Mouse (Mus musculus): Measurements from ENCODE around the gene Sp3.
"Not testable (repeated sequence)": the region's sequence is repeated elsewhere in the genome, so short reads cannot be mapped to it uniquely, and the experiment has no call there.

Sp3 gene

DNA sequence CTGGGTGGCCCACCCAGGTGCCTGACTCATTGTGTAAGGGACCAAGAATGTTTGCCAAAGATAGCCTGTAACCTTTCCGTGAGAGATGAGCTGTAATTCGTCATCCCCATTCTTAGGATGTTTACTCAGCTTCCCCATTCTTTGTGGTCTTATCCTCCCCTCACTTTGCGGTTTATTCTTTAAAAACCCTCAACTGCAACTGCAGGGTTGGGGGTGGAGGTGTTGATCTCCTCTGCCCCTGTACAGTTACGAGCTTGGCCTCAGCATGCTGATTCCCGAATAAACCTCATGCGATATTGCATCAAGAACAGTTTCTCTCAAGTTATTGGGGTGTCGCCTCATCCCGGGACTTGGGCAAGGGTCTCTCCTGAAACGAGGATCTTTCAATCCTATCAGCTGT, 8.7 kb upstream of the Sp3 start:
- not testable (repeated sequence) for DNase-seq

DNA sequence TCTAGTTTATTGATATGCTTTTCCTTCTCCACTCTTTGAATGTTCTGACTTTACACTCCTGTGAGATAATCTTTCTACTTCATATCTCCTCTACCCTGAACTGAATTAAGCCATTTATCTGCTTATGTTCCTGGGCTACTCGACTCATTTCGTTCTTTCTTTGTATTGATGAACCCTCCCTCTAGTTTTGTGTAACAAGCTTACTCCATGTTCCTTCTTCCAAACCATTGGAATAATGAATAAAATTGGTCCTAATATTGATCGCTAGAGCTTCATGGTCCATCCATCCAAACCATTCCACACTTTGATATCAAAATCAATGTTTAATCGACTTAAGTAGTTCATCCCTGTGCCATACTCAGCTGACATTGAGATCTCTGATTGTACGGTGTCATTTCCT, 6.4 kb upstream of the Sp3 start, which contains the start of gene Gm11084:
Gene Gm11084 (minus strand): TSS at position 101 of the 400 bp plus-strand sequence.
- DNase-seq, result no peak

DNA sequence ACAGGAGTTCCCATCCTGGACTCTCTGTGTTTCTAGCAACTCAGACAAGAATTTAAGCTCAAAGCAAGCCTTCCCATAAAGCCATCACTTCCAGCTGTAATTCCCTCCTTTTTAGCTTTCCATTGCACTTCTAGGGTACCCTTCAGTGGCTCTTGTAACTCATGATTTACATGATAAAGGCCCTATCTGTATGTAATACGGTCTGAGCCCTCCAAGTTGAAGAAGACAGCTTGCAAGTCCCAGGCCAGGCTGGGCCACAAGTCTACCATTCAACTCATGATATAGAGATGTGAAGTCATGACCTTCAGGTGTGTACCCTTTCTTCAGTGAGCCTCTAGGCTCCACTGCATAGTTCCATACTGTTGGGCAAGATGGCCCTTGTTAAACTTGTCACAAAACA, 5.3 kb upstream of the Sp3 start:
- no peak for DNase-seq

DNA sequence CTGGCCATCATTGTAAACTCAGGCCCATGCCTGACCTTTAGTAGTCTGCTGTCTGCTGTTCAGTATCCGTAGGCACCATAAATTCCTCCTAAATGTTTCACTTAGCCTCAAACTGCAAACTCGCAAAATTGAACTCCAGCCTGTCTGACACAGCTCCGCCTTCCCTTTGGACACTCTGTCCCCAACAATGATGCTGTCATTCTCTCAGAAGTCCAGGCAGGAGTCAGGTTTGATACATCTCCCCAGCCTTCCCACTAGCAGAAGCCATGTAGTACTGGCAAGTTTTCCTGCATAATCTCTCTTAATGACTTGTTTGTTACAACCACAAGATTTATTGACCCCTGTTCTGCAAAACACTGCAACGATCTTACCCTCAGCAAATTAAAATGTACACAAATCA, 4.6 kb upstream of the Sp3 start:
- DNase-seq, result no peak

DNA sequence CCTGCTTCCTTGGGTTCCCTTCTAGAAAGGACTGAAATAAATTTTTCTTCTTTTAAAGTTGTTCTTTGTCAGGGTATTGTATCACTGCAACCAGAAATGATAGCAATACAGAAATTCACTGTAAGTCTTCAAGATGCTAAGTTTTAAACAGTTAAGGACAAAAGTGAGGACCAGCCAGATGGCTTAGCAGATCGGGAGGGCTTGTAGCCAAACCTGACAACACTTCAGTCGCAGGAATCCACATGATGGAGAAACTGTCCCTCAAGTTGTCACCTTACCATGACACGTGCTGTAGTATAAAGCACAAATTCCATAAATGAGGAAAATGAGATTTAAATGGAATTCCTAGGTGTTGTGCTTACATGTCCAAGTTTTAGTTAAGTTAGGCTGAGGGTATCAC, 3.0 kb upstream of the Sp3 start:
- no peak for DNase-seq

DNA sequence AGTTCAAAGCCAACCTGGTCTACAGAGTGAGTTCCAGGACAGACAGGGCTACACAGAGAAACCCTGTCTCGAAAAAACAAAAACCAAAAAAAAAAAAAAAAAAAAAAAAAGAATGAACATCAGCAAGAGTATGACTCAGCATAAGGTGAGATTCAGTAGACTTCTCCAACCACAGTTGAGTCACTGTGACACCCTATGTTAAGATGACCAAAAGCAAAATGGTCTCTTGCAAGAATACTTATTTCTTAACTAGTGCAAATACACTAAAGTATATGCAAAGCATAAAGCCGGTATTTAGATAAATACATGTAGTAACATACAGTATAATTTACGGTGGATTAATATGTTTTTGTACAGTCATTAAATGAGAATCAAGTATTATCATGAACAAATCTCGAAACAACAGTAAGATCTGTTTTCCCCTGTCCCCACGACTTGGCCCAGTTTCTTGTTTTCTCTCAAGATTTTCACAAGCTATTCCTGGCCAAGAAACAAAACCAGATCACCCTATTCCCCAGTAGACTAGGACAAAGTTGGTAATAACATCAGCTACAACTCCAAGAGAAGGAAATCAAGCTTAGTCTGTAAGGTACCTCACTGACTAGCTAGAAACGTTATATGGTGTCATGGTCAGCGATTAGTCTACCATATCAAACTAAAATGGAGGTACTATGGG, 2.0 kb upstream of the Sp3 start:
- DNase-seq, result no peak

DNA sequence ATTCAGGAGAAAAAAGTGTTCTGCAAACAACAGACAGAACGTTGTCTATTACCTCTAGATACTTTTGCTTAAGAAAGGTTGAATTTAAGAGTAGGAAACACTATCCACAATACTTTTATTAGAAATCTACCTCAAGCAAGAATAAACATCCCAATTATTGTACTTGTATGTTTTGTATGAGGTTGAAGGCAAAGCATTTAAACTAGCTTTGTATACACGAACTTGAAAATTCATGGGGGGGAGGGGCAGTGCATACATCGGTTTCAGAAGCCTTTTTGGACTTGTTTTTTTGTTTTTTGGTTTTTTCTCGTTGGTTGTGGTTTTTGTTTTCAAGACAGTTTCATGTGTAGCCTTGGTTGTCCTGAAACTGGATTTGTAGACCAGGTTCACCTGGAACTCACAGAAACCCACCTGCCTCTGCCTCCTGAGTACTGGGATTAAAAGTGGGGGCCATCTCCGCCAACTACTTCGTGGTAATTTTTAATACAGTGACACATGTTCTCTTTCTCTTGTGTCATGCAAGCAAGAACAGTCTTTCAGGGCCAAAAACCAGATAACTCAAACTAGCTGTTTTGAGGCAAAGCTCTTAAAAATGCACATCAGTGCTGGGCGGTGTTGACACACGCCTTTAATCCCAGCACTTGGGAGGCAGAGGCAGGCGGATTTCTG, 1.3 kb upstream of the Sp3 start:
- DNase-seq, result no peak

DNA sequence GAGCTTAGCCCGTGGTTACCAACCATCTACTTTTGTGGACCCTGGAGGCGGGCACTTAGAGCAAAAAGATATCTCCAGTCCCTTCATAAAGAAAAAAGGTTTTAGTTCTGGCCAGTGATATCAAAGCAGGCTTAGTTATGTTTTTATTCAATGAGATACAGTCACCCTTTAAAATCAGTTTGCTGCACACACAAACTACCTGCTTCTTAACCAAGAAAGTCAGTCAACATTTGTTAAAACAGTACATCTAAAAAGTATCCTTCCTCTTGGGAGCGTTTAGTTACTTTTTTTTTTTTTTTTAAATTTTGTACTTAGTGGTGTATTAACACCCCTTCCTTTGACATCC, 802 bp upstream of the Sp3 start:
- no peak for DNase-seq

DNA sequence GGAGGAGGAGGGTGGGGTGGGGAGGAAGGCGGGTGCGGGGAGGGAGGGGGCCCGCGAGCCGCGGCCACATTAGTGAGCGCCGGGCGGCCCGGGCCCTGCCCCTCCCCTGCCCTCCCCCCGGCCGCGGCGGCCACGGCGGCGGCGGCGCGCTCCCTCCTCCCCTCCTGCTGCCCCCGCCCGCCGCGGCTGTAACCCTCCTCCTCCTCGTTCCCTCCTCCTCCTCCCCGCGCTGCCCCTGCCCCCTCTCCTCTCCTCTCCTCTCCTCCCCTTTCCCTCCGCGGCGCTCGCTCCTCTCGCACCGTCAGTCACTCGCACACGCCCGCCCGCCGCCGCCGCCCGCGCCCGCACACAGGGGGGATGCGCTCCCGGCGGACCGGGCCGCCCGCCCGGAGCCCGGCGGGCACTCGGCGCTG, 581 bp downstream of the Sp3 start:
- DNase-seq, result peak; percentile 90 to 93

DNA sequence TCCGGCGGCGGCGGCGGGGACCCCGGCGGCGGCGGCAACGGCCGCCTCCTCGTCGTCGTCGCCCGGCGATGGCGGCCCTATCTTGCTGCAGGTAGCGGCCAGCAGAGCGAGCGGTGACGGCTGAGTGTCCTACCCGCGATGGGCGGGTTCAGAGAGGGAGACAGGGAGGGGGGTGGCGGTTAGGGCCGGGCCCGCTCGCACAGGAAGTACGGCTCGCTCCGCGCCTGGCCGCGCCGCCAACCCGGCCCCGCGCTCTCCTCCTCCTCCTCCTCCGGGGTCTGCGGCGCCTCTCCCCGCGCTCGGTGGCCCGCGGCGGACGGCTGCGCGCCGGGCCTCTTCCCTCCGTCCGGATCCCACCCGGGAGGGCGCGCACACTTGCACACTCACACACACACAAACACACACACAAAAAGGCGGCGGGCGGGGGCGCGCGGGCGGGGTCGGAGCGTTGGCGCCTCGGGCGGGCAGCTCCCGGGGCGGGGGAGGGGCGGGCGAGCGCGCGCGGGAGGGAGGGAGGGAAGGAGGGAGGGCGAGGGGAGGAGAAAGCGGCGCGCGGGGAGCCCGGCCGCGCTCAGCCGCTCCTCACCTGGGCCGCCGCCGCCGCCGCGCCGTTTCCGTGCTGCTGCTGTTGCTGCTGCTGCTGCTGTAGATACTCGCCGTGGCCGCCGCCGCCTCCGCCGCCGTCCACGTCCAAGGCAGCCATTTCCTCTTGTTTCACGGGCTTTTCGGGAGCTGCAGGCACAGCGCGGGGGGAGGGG, 1.2 kb downstream of the Sp3 start:
- DNase-seq, result peak; percentile 93 to 94

DNA sequence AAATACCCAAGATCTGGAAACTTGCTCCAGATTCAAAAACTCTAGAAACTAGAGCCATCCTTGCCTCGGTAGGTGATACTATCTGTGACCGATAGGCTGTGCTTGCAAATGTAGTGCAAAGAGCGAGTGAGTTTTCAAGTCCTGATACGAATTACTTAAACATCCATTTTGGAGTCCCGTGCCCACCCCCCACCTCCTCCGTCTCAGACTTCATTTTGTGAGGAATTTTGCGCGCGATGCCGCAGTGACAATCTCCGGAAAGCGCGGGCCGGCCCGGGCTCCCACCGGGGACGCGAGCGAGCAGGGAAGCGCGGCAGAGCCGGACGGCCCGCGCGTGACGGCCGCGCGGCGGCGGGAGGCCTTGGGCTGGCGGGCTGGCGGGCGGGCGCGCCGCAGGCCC, 1.8 kb downstream of the Sp3 start:
- DNase-seq, result no peak

DNA sequence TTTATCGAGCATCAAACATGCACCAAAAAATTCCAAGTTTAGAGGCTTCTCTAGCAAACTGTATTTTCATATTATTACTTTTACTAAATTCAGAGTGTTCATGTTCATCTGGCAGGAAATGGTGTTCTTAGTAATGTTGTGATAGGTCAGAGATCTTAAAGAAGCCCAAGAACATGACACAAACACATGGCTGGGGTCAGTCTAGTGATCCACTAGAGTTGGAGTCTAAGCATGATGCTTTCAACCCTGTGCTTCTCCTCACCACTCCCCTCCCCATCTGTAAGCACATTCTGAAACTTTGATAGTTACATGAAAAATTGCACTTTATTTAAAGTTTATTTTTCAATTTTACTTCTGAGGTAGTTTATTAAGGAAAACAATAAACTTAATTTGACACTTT, 3.0 kb downstream of the Sp3 start:
- no peak for DNase-seq

DNA sequence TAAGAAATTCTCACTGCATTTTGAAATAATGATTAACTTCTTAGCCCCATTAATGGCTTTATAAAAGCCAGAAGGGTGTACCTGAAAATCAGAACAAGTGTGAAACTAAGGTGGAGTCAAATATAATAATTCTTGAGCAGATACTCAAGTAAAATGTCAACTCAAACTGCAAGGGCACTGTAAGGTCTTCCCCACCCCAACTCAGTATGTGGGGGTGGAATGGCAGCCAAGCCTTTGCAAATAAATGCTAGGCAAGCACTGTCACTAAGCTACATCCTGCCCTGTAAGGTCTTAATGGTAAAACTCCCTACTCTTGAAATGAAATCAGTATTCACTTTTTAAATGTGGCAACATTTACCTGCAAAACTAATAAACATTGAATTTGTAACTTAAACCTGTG, 4.2 kb downstream of the Sp3 start:
- no peak for DNase-seq

DNA sequence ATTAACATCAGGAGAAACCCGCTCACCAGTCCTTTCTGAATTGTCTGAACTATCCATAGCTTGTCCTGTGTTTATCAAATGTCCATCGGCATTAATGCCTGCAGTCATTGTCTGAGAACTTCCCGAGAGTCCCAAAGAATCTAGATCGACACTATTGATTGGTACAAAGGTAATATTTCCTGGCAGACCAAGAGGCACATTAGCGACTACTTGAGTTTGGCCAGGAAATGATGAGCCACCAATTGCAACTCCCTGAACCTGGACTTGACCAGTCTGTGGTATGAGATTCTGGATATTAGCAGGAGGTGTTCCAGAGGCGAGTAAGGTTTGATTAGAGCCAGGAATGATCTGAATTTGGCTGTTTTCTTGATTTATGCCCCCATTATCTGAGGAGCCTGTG, 9.4 kb downstream of the Sp3 start:
- DNase-seq, result no peak

DNA sequence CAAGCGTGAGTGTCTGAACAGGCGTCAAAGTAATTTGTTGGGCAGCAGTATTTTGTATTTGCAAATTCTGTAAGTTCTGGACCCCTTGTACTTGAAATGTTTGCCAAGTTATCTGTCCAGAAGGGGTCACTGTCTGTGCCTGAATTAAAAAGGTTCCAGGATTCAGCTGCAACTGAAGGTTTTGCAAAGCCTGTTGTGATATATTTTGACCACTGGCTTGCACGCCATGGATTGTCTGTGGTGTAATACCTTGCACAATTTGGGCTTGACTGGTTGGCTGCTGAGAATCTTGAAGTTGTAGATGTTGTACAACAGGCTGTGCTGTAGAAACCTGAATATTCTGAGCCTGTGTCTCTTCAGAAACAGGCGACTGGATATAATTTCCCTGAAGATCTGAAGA, 9.9 kb downstream of the Sp3 start:
- peak in 1 of 2 experiments; percentile 9 for DNase-seq

DNA sequence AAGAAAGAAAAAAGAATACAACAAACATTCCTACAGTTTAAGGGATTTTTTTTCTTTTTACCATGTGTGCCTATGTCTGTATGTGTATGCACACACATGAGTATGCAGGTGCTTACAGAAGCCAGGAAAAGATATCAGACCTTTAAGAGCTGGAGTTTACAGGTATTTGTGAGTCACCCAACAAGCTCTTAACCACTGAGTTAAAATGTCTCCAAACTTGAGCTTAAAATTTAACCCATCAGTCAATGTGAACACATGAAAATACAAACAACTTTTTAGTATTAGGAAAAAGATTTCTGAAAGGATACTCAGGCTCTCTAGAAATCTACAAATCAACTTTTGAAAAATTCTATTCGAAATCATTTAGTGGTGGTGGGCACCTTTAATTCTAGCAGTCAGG, 11.7 kb downstream of the Sp3 start:
- no peak for DNase-seq

DNA sequence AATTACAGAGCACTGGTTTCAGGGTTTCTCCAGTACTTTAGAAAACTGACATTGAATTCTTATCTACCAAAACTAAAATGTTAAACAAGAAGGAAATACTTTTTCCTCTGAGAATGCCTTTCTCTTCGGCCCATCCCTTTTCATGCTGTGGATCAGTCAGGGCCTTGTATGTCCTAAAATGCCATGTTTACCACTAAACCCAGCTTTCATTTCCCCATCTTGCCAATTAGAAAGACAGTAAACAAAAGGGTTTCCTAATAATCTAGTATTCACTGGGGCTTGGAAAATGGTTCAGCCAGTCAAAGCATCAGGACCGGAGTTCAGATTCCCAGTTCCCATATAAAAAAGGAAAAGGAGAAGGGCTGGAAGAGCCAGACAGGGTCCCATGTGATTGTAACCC, 14.8 kb downstream of the Sp3 start:
- no peak for DNase-seq

DNA sequence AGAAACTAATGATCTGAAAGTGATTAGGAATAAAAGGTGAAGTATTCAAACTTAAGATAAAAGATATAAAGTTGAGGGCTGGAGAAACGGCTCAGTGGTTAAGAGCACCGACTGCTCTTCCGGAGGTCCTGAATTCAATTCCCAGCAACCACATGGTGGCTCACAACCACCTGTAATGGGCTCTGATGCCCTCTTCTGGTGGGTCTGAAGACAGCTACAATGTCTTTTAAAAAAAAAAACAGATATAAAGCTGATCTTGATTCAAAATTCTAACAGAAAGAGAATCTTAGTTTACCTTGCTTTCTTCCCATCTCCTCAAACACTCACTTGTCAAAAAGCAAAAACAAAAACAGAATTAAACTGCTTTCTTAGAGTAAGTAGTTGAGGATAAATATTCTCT, 23.8 kb downstream of the Sp3 start:
- DNase-seq, result no peak

DNA sequence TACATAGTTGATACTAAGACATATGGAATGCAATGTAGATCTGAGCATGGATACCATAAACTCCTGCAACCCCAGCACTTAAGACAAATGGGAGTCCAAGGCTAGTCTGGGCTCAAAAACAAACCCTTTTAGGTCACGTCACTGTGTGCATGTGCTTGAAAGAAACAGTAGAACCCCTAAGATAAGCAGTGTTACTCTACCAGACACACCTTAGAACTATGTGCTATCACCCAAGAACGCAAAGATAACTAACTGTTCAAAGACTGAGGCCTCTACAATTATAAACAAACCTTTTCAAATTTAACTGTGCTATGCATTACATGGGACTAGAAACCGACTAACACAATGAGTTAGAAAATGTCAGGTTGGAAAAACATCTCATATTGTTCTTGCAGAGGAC, 27.3 kb downstream of the Sp3 start:
- no peak for DNase-seq

DNA sequence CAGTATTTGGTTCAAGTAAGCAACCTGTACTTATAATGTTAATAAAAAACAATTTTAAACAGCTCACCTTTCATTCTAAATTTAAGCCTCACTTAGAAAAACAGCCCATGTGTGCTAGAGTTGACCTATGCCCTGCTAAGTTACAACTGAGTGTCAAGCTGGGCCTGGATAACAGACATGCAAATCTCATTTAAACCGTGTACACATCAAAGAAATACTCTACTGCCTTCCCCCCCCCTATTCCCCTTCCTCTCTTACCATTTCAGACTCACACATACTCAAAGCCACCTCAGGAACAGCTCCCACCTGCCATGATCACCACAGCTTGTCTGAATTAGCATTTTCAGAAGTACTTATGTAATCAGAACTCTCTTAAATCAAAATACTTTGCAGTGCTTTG, 44.3 kb downstream of the Sp3 start:
- no peak for DNase-seq

DNA sequence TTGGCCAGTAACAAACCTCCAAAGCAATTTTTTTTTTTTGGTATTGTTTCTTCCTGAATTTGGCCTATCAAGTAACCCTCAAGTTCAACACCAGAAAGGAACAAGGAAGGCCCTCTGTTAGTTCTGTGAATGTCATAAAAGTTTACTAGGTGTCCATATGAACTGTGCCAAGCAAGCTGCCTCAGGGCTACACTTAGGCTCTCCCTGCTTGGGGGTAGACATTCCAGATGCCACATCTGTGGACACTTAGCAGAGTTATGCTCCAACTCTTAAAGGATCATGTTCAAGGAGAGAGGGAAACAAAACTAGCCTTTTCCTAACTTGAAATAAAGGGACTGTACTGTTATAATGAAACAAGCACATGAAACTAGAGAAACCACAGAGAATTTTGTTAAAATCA, 48.1 kb downstream of the Sp3 start:
- DNase-seq, result no peak

DNA sequence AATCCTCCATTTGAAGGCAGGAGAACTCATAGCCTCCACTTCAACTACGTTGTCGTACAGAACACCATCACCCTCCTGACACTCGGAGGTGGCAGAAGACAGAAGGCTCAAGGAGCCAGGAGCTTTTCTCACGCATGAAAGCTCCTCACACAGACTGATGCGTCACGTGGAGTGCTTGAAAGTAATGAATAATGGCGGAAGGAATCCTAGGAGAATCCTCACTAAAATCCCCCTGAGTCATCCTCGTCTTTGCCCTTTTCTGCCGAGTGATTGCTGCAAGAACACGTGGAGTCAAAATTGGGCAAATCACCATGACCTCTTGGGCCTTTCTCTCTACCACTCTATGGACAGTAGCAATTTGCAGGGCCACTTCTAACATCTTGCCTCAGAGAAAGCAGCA, 55.3 kb downstream of the Sp3 start:
- no peak for DNase-seq

DNA sequence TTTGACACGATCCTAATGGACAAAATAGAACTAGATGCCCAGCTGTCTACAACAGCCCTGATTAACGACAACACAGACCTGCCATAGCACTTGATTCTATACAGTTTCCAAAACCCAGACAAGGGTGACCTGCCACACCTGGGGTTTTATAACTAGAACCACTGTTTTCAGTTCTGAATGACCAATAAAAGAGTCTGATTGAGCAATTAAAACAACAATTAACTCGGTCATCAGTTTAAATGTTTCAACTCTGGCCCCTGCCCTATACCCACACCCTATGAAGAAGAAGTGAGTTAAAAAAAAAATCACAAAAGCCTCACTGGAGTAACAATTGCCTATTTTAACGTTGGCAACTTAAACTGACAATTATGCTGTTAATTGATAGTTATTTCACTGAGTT, 64.1 kb downstream of the Sp3 start:
- DNase-seq, result no peak

DNA sequence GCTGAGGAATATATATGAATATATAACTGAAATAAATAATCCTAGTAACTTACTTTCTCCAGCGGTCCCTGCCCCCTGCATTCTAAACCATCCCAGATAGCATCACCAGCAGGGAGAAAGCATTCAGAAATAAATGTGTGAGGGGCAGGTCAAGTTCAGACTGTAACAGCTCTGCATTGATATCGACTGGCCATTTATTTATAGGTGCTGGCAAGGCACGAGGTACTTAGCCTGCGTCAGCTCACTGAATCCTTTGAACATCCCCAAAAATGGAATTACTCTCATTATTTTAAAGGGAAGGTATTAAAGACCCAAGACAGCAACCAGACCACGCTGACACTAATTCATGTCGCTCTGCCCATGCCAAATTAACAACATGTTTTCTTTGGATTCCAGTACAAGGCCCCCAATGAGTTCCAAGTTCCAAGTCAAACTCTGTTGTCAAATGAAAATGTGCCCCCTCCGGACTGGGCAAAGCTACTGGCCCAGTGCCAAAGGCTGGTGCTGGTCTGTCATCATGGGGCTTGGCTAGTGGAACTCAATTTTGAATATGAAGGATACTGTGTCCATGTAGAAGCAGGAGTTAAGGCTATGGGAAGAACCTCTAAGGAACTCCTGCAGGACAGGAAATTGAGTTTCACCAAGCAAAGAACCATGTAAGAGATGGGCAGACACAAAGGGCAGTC, 64.9 kb downstream of the Sp3 start:
- DNase-seq, result no peak

Data from lung, adult 18-20 months (tissue).